Mouse (Mus musculus) erythroblast, embryonic 14.5 days (primary cell): ENCODE data around the gene Lix1l.

Experiments
- GATA1 ChIP-seq: IDR thresholded peaks from 2 replicates; pipeline ENCODE4 v1.6.1; 2012; ENCODE audit warnings: low read length, inconsistent platforms, mixed read lengths
- TAL1 ChIP-seq: IDR thresholded peaks from 3 replicates; pipeline ENCODE4 v1.6.1; 2012; ENCODE audit warnings: low read length, inconsistent platforms, mixed read lengths

DNA sequence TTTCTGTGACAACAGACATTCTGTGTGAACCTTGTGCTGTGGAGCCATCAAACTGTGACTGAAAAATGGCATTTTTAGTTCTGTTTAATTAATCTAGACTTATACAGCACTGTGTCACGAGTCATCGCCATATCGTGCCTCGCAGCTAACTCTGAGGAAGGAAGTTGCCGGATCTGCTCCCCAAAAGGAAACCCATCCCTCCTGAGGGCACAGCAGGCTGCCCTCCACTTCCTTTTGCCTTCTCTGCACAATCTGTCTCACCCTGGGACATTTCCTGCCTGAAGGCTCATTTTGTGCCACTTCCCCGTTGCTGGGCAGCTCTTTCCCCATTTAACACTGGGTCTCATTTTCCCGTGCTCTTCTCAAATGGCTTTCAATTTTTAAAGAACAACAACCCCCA lies 36.3 kb upstream of the Lix1l start:
- TF ChIP-seq TAL1 (no peak), GATA1 (no peak)
